Comparison of ENCODE assay signal across 23 mouse cellular contexts in the genomic region with DNA sequence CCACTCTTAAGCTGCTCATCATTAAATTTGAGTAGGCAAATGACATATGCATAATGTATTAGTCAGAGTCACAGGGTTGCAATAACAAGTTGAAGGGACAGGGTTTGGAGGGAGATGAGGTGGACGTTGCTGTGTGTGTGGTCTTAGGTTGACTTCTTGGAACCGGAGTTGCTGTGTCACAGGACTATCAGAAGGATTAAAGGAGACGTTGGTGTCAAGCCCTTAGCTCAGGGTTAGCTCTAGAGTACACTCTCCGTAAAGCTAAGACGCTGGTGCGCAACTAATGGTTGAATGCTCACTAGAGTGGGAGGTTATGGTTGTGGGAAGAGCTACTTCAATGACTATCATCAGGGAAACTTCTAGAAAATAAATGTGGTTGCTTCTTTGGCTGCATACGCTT. TPM values are rescaled to one million over a fixed set of nuclear protein-coding genes. Genes with fewer than 3 reads are reported as not detected.
A peak's percentile ranks its signal among the peaks of the same experiment; 100 is the strongest.
DNase-seq lines count a peak whose midpoint lies in the region; ATAC-seq lines count a peak whose summit lies in the region.
"Had no signal": no experiment of that assay in that cellular context is flagged by ENCODE, and none has a peak within 500 bp of the region (broad histone marks: within the 10 kb centered on the region; RNA-seq: fewer than 3 reads in every experiment).

No protein-coding gene starts in this region.

- DNase-seq in kidney, adult 11 months: no peak
- no peak for DNase-seq in embryonic facial prominence, embryonic 10.5 days (ENCODE audit: low spot score)
- no peak for DNase-seq in ovary, postnatal 36 days (ENCODE audit: low spot score)
- DNase-seq: adrenal gland, postnatal 14 days; cerebellum, adult 18-20 months; cerebellum, adult 9-11 months; cerebellum, postnatal 36 days; gastrocnemius, adult 2 months; gastrocnemius, postnatal 25 days; heart, postnatal 10 days had no signal

- no peaks in the 10 kb centered on the region for H3K27me3 ChIP-seq in heart, embryonic 13.5 days (replicated peaks)
- H3K27me3 ChIP-seq in heart, embryonic 12.5 days (replicated peaks): no peaks in the 10 kb centered on the region
- no peaks in the 10 kb centered on the region for H3K27me3 ChIP-seq in kidney, embryonic 16.5 days (ENCODE audit: insufficient read depth, low read length)
- no peaks in the 10 kb centered on the region for H3K27me3 ChIP-seq in embryonic facial prominence, embryonic 10.5 days (replicated peaks; ENCODE audit: low read depth, poor library complexity, severe bottlenecking)
- no peaks in the 10 kb centered on the region for H3K27me3 ChIP-seq in intestine, embryonic 15.5 days (replicated peaks)
- H3K27me3 ChIP-seq: CH12.LX, Patski had no signal

- H3K36me3 ChIP-seq in heart, embryonic 13.5 days: no peaks in the 10 kb centered on the region
- H3K36me3 ChIP-seq in heart, embryonic 12.5 days: 0 out of 2 replicates have a peak, but pooled peaks cover 3% of the 10 kb centered on the region
- H3K36me3 ChIP-seq in kidney, embryonic 16.5 days (ENCODE audit: insufficient read depth, low read length): no peaks in the 10 kb centered on the region
- H3K36me3 ChIP-seq in embryonic facial prominence, embryonic 10.5 days (replicated peaks): peaks cover 6% of the 10 kb centered on the region; the same call in 1 of the 2 replicates
- H3K36me3 ChIP-seq in intestine, embryonic 15.5 days: no peaks in the 10 kb centered on the region
- H3K36me3 ChIP-seq: hindbrain, embryonic 10.5 days had no signal

- H3K4me2 ChIP-seq in heart, embryonic 13.5 days: no peak overlapping the region
- H3K4me2 ChIP-seq in heart, embryonic 12.5 days: no peak overlapping the region
- H3K4me2 ChIP-seq in kidney, embryonic 16.5 days (replicated peaks; ENCODE audit: low read depth, low read length): no peak overlapping the region
- H3K4me2 ChIP-seq in intestine, embryonic 15.5 days (replicated peaks): no peak overlapping the region
- H3K4me2 ChIP-seq: heart, embryonic 11.5 days; hindbrain, embryonic 14.5 days had no signal

- no peak overlapping the region for H3K9ac ChIP-seq in heart, embryonic 13.5 days
- H3K9ac ChIP-seq in heart, embryonic 12.5 days: no peak overlapping the region
- H3K9ac ChIP-seq in kidney, embryonic 16.5 days (replicated peaks; ENCODE audit: low read length): no peak overlapping the region
- no peak overlapping the region for H3K9ac ChIP-seq in intestine, embryonic 15.5 days
- H3K9ac ChIP-seq: hindbrain, embryonic 14.5 days had no signal

- no peak for ATAC-seq in heart, embryonic 13.5 days (ENCODE audit: extremely low read depth, insufficient number of reproducible peaks, low FRiP score, low TSS enrichment)
- no peak for ATAC-seq in heart, embryonic 12.5 days (ENCODE audit: insufficient number of reproducible peaks, low FRiP score)
- 0 out of 2 replicates have a peak, but pooled peaks have one; percentile 9 for ATAC-seq in kidney, embryonic 16.5 days (ENCODE audit: low FRiP score, low TSS enrichment)
- 0 out of 2 replicates have a peak, but pooled peaks have one; percentile 15 for ATAC-seq in intestine, embryonic 15.5 days
- ATAC-seq: activated CD4-positive, CD25-positive, alpha-beta regulatory T cell, adult 4 months; forebrain, embryonic 14.5 days had no signal

- no peak overlapping the region for H3K4me3 ChIP-seq in heart, embryonic 13.5 days
- H3K4me3 ChIP-seq in heart, embryonic 12.5 days: no peak overlapping the region
- no peak overlapping the region for H3K4me3 ChIP-seq in kidney, embryonic 16.5 days (ENCODE audit: low read length)
- no peak overlapping the region for H3K4me3 ChIP-seq in embryonic facial prominence, embryonic 10.5 days
- no peak overlapping the region for H3K4me3 ChIP-seq in intestine, embryonic 15.5 days (replicated peaks)
- H3K4me3 ChIP-seq: erythroblast, embryonic 14.5 days; gastrocnemius, adult 2 months; hindbrain, embryonic 10.5 days had no signal

- peak overlapping the region; percentile 25; the same call in 1 of the 2 replicates for H3K27ac ChIP-seq in heart, embryonic 13.5 days (replicated peaks)
- no peak overlapping the region for H3K27ac ChIP-seq in heart, embryonic 12.5 days (ENCODE audit: poor library complexity, severe bottlenecking)
- H3K27ac ChIP-seq in kidney, embryonic 16.5 days (ENCODE audit: low read length): peak overlapping the region; percentile 53; the same call in 1 of the 2 replicates
- 0 out of 2 replicates have a peak overlapping the region, but pooled peaks have one; percentile 0 for H3K27ac ChIP-seq in embryonic facial prominence, embryonic 10.5 days (replicated peaks)
- 0 out of 2 replicates have a peak overlapping the region, but pooled peaks have one; percentile 18 for H3K27ac ChIP-seq in intestine, embryonic 15.5 days
- H3K27ac ChIP-seq: gastrocnemius, adult 2 months; hindbrain, embryonic 10.5 days; hindbrain, embryonic 14.5 days had no signal

- 67% methylated on average over 7 of the region's 7 CpGs for WGBS in heart, embryonic 13.5 days
- WGBS in heart, embryonic 12.5 days: 65% methylated on average over 7 of the region's 7 CpGs
- WGBS in kidney, embryonic 16.5 days: 38% methylated on average over 7 of the region's 7 CpGs
- 74% methylated on average over 7 of the region's 7 CpGs for WGBS in embryonic facial prominence, embryonic 10.5 days
- WGBS in intestine, embryonic 15.5 days: 62% methylated on average over 7 of the region's 7 CpGs

- H3K4me1 ChIP-seq in heart, embryonic 13.5 days: peaks cover 36% of the 10 kb centered on the region
- peaks cover 37% of the 10 kb centered on the region for H3K4me1 ChIP-seq in heart, embryonic 12.5 days (replicated peaks)
- H3K4me1 ChIP-seq in kidney, embryonic 16.5 days (ENCODE audit: insufficient read depth, low read length): peaks cover 30% of the 10 kb centered on the region
- peaks cover 62% of the 10 kb centered on the region for H3K4me1 ChIP-seq in embryonic facial prominence, embryonic 10.5 days
- peaks cover 20% of the 10 kb centered on the region for H3K4me1 ChIP-seq in intestine, embryonic 15.5 days (replicated peaks)

- no peaks in the 10 kb centered on the region for H3K9me3 ChIP-seq in heart, embryonic 13.5 days
- H3K9me3 ChIP-seq in heart, embryonic 12.5 days (replicated peaks): no peaks in the 10 kb centered on the region
- no peaks in the 10 kb centered on the region for H3K9me3 ChIP-seq in kidney, embryonic 16.5 days (ENCODE audit: low read length)
- H3K9me3 ChIP-seq in embryonic facial prominence, embryonic 10.5 days: no peaks in the 10 kb centered on the region
- no peaks in the 10 kb centered on the region for H3K9me3 ChIP-seq in intestine, embryonic 15.5 days
- H3K9me3 ChIP-seq: forebrain, embryonic 10.5 days; hindbrain, embryonic 10.5 days had no signal

RNA-seq across cellular contexts. Expression of a gene that starts 9.1 kb away (rescaled TPM):
- 13.7 and 17.0 TPM in 2 replicates for polyA plus RNA-seq in heart, embryonic 13.5 days (2015; fragmentation: Nextera tagmentation; extraction: Ambion mirVana)
- 25.2 and 25.4 TPM in 2 replicates for polyA plus RNA-seq in heart, embryonic 12.5 days (2016; fragmentation: Nextera tagmentation; extraction: Ambion mirVana)
- polyA plus RNA-seq in kidney, embryonic 16.5 days (2015; fragmentation: Nextera tagmentation; extraction: Ambion mirVana): 22.9 and 24.9 TPM in 2 replicates
- polyA plus RNA-seq in embryonic facial prominence, embryonic 10.5 days (2016; fragmentation: Nextera tagmentation; extraction: Ambion mirVana): 55.7 and 57.5 TPM in 2 replicates
- 17.5 and 19.1 TPM in 2 replicates for polyA plus RNA-seq in intestine, embryonic 15.5 days (2015; fragmentation: Nextera tagmentation; extraction: Ambion mirVana)
- polyA plus RNA-seq: erythroblast, embryonic 14.5 days had no signal

Comparison
In these comparisons a context has a peak if more than half of its experiments do, and no peak if none do; other contexts are left out.
1. ATAC-seq: peak in kidney, embryonic 16.5 days (single experiment) and intestine, embryonic 15.5 days (single experiment); none in heart, embryonic 13.5 days (single experiment) and heart, embryonic 12.5 days (single experiment).